Mouse (Mus musculus) v-Abl transformed pro-B cells (cell line): ENCODE data around the gene Iqcn.

ENCODE experiments used
- in situ Hi-C, 2 experiments: fragments of 400-800 bp; cut with MboI; formaldehyde crosslinking; loops; one replicate each; pipeline ENCODE4 v1.15.1; 2025; ENCODE audit not compliant: unreplicated experiment in 2 of 2

Iqcn gene

GRCm38 (mm10) chr8:70703287-70703686 lies at the start of gene Iqcn:
Gene Iqcn, plus strand, starts transcription at chr8:70703457.
- in situ Hi-C loops, result loop anchor here in 1 of 2 experiments (25.0 kb wide), 1 partner anchor 684 kb away; the partner anchor contains the start of genes Babam1, Nr2f6 and Ushbp1

- in situ Hi-C loops, result loop anchor here in 1 of 2 experiments (5.0 kb wide), 1 partner anchor 42 kb away; no protein-coding TSS in a partner anchor
Observed at GRCm38 (mm10) chr8:70654121-70654520, 49.1 kb upstream of the Iqcn start.

- in situ Hi-C loops, result no loop called here
Observed at GRCm38 (mm10) chr8:70655469-70655868, 47.8 kb upstream of the Iqcn start.

- in situ Hi-C loops, result no loop called here
Observed at GRCm38 (mm10) chr8:70656193-70656790, 47.0 kb upstream of the Iqcn start.

GRCm38 (mm10) chr8:70657214-70657613 lies 46.0 kb upstream of the Iqcn start:
- in situ Hi-C loops, result no loop called here

GRCm38 (mm10) chr8:70657739-70658138 lies 45.5 kb upstream of the Iqcn start:
- in situ Hi-C loops, result no loop called here

- in situ Hi-C loops, result no loop called here
Observed at GRCm38 (mm10) chr8:70658897-70659603, 44.2 kb upstream of the Iqcn start.

GRCm38 (mm10) chr8:70659604-70660272 lies 43.5 kb upstream of the Iqcn start:
- in situ Hi-C loops, result no loop called here

GRCm38 (mm10) chr8:70660273-70660725 lies 43.0 kb upstream of the Iqcn start, which contains the start of gene Pgpep1:
Gene Pgpep1, minus strand, starts transcription at chr8:70660388.
- in situ Hi-C loops, result no loop called here

- in situ Hi-C loops, result no loop called here
Observed at GRCm38 (mm10) chr8:70663691-70664090, 39.6 kb upstream of the Iqcn start.

- in situ Hi-C loops, result no loop called here
Observed at GRCm38 (mm10) chr8:70664631-70665030, 38.6 kb upstream of the Iqcn start.

- in situ Hi-C loops, result no loop called here
Observed at GRCm38 (mm10) chr8:70665599-70665998, 37.7 kb upstream of the Iqcn start.

- in situ Hi-C loops, result no loop called here
Observed at GRCm38 (mm10) chr8:70667071-70667470, 36.2 kb upstream of the Iqcn start.

- in situ Hi-C loops, result loop anchor here (5.0 kb wide), 3 partner anchors 36 to 81 kb away; partner anchors contain the start of gene Rab3a (in 1 of the 2)
Observed at GRCm38 (mm10) chr8:70671615-70672324, 31.5 kb upstream of the Iqcn start.

- in situ Hi-C loops, result loop anchor here (5.0 kb wide), 3 partner anchors 35 to 80 kb away; partner anchors contain the start of gene Rab3a (in 1 of the 2)
Observed at GRCm38 (mm10) chr8:70672325-70673078, 30.8 kb upstream of the Iqcn start.

GRCm38 (mm10) chr8:70673079-70673856 lies 30.0 kb upstream of the Iqcn start, which contains the start of gene Lsm4:
Gene Lsm4, plus strand, starts transcription at chr8:70673248.
- in situ Hi-C loops, result loop anchor here (5.0 kb wide), 3 partner anchors 34 to 79 kb away; partner anchors contain the start of gene Rab3a (in 1 of the 2)

GRCm38 (mm10) chr8:70674109-70674508 lies 29.1 kb upstream of the Iqcn start:
- in situ Hi-C loops, result loop anchor here (5.0 kb wide), 3 partner anchors 33 to 78 kb away; partner anchors contain the start of gene Rab3a (in 1 of the 2)

GRCm38 (mm10) chr8:70674716-70675115 lies 28.5 kb upstream of the Iqcn start:
- in situ Hi-C loops, result loop anchor here (5.0 kb wide), 3 partner anchors 33 to 78 kb away; partner anchors contain the start of gene Rab3a (in 1 of the 2)

GRCm38 (mm10) chr8:70675336-70675735 lies 27.9 kb upstream of the Iqcn start:
- in situ Hi-C loops, result no loop called here
